Mouse (Mus musculus) large intestine, adult 2 months (tissue): ENCODE data around the gene Zzef1. TPM values are rescaled to one million over a fixed set of nuclear protein-coding genes. Genes with fewer than 3 reads are reported as not detected.

Experiments
- DNase-seq: peaks from one replicate; pipeline ENCODE4 v3.0.0-alpha.2; 2012; ENCODE audit warnings: low read depth, low spot score
- WGBS: fragments of 180-500 bp; shearing (Covaris S2); methylation state at CpG from one replicate; pipeline ENCODE4 v1.1.7; 2018; 5-methylcytosine and 5-hydroxymethylcytosine counted together
- polyA plus RNA-seq: library from polyadenylated mRNA; depleted of rRNA; stranded (reverse); fragments of >200 nt; gene quantifications from 2 replicates; pipeline ENCODE4 v1.2.3, GENCODE M21; 2012; rRNA removed

The Zzef1 gene
- polyA plus RNA-seq, 1 experiment, result 56.0 TPM

GRCm38 (mm10) chr11:72952697-72953096 lies 156.7 kb downstream of the Zzef1 start:
- no peak for DNase-seq
- WGBS, result 21% methylated on average over 6 of the region's 6 CpGs

- DNase-seq, result no peak
Observed at GRCm38 (mm10) chr11:72953116-72953439, 157.1 kb downstream of the Zzef1 start.

GRCm38 (mm10) chr11:72953440-72954151 lies 157.6 kb downstream of the Zzef1 start:
- no peak for DNase-seq
- 36% methylated on average over 4 of the region's 4 CpGs for WGBS

More at GRCm38 (mm10) chr11:72953116-72953439, 157.1 kb downstream of the Zzef1 start:
- WGBS, result 30% methylated on average over 1 of the region's 1 CpGs

GRCm38 (mm10) chr11:72954216-72954615 lies 158.2 kb downstream of the Zzef1 start:
- no peak for DNase-seq

GRCm38 (mm10) chr11:72955339-72955974 lies 159.4 kb downstream of the Zzef1 start:
- WGBS, result 76% methylated on average over 5 of the region's 5 CpGs
- no peak for DNase-seq

More at GRCm38 (mm10) chr11:72954216-72954615, 158.2 kb downstream of the Zzef1 start:
- WGBS, result 88% methylated on average over 4 of the region's 4 CpGs

GRCm38 (mm10) chr11:72957318-72957717 lies 161.3 kb downstream of the Zzef1 start:
- WGBS, result 64% methylated on average over 2 of the region's 2 CpGs
- no peak for DNase-seq

GRCm38 (mm10) chr11:72959924-72960679 lies 164.1 kb downstream of the Zzef1 start:
- 37% methylated on average over 15 of the region's 15 CpGs for WGBS
- no peak for DNase-seq

- DNase-seq, result no peak
- WGBS, result 32% methylated on average over 15 of the region's 15 CpGs
Observed at GRCm38 (mm10) chr11:72960723-72961071, 164.7 kb downstream of the Zzef1 start.

- no peak for DNase-seq
- WGBS, result 2% methylated on average over 70 of the region's 70 CpGs
Observed at GRCm38 (mm10) chr11:72961072-72961980, 165.3 kb downstream of the Zzef1 start, which contains the start of gene Atp2a3. Atp2a3 (plus strand) TSS chr11:72961169.

GRCm38 (mm10) chr11:72962378-72962777 lies 166.4 kb downstream of the Zzef1 start:
- DNase-seq, result no peak
- 55% methylated on average over 2 of the region's 2 CpGs for WGBS

- 21% methylated on average over 7 of the region's 7 CpGs for WGBS
- DNase-seq, result no peak
Observed at GRCm38 (mm10) chr11:72963058-72963788, 167.2 kb downstream of the Zzef1 start.

GRCm38 (mm10) chr11:72963789-72964294 lies 167.8 kb downstream of the Zzef1 start:
- WGBS, result 44% methylated on average over 3 of the region's 3 CpGs

GRCm38 (mm10) chr11:72974995-72975503 lies 179.0 kb downstream of the Zzef1 start:
- 73% methylated on average over 13 of the region's 13 CpGs for WGBS
- DNase-seq, result no peak

More at GRCm38 (mm10) chr11:72963789-72964294, 167.8 kb downstream of the Zzef1 start:
- no peak for DNase-seq

Other genes starting within 250 kb of the Zzef1 start
- gene Spns3, start 245.7 kb upstream of the Zzef1 start, polyA plus RNA-seq, result 2.5 and 7.4 TPM in 2 replicates
- 4.6 and 8.1 TPM in 2 replicates for gene Ube2g1, start 188.9 kb upstream of the Zzef1 start, polyA plus RNA-seq
- 25.5 and 35.2 TPM in 2 replicates for gene Ankfy1, start 106.2 kb upstream of the Zzef1 start, polyA plus RNA-seq
- 3.9 and 5.8 TPM in 2 replicates for gene Cyb5d2, start 84 bp upstream of the Zzef1 start, polyA plus RNA-seq
- gene Atp2a3, start 164.9 kb downstream of the Zzef1 start, polyA plus RNA-seq, result 118 and 136 TPM in 2 replicates
- 6.5 and 11.8 TPM in 2 replicates for gene P2rx1, start 202.9 kb downstream of the Zzef1 start, polyA plus RNA-seq
- gene Camkk1, start 222.8 kb downstream of the Zzef1 start, polyA plus RNA-seq, result 3.8 and 4.2 TPM in 2 replicates